Mouse (Mus musculus) liver, embryonic 11.5 days (tissue): ENCODE data around the gene Col6a6. TPM values are rescaled to one million over a fixed set of nuclear protein-coding genes. Genes with fewer than 3 reads are reported as not detected.
"Not testable (repeated sequence)": the region's sequence is repeated elsewhere in the genome, so short reads cannot be mapped to it uniquely, and the experiment has no call there.

Experiments used
- ATAC-seq: fragments of 200-750 bp; cut with Nextera tagmentation; replicated peaks from 2 replicates; pipeline ENCODE4 v1.8.0; 2017; ENCODE audit warnings: moderate number of reproducible peaks, mild to moderate bottlenecking, moderate TSS enrichment, moderate library complexity; ENCODE audit not compliant: low FRiP score
- DNase-seq: peaks from one replicate; pipeline ENCODE4 v3.0.0-alpha.2; 2017; ENCODE audit warnings: low spot score
- H3K27ac ChIP-seq: fragments of 300-500 bp; sonication (generic); 2 replicates; pipeline ENCODE4 v1.5.1; 2014; ENCODE audit warnings: mild to moderate bottlenecking, low read depth, low read length, control low read depth
- H3K27me3 ChIP-seq: fragments of 300-500 bp; sonication (generic); replicated peaks from 2 replicates; pipeline ENCODE4 v1.6.1; 2014; ENCODE audit warnings: low read length, mixed read lengths; ENCODE audit not compliant: control insufficient read depth, insufficient read depth
- H3K36me3 ChIP-seq: fragments of 300-500 bp; sonication (generic); 2 replicates; pipeline ENCODE4 v1.6.1; 2014; ENCODE audit warnings: mild to moderate bottlenecking, low read length, moderate library complexity, mixed read lengths; ENCODE audit not compliant: control insufficient read depth, insufficient read depth
- H3K4me1 ChIP-seq: fragments of 300-500 bp; sonication (generic); replicated peaks from 2 replicates; pipeline ENCODE4 v1.6.1; 2014; ENCODE audit warnings: low read length, mixed read lengths; ENCODE audit not compliant: control insufficient read depth, insufficient read depth
- H3K4me2 ChIP-seq: fragments of 300-500 bp; sonication (generic); 2 replicates; pipeline ENCODE4 v1.6.1; 2014; ENCODE audit warnings: mild to moderate bottlenecking, control low read depth, moderate library complexity
- H3K4me3 ChIP-seq: fragments of 300-500 bp; sonication (generic); 2 replicates; pipeline ENCODE4 v1.5.1; 2014; ENCODE audit warnings: low read depth, low read length, control low read depth
- H3K9ac ChIP-seq: fragments of 300-500 bp; sonication (generic); 2 replicates; pipeline ENCODE4 v1.6.1; 2014; ENCODE audit warnings: low read depth, low read length, control low read depth
- H3K9me3 ChIP-seq: fragments of 300-500 bp; sonication (generic); 2 replicates; pipeline ENCODE4 v1.6.1; 2016; ENCODE audit warnings: low read length, inconsistent platforms, mixed read lengths; ENCODE audit not compliant: control insufficient read depth
- WGBS: fragments of 180-500 bp; shearing (Covaris S2); extraction: QIAGEN DNeasy Blood & Tissue Kit; methylation state at CpG from one replicate; pipeline ENCODE4 v1.1.7; 2014; 5-methylcytosine and 5-hydroxymethylcytosine counted together
- polyA plus RNA-seq: library from polyadenylated mRNA; unstranded; fragments of >200 nt; fragmentation: Nextera tagmentation; extraction: Ambion mirVana; gene quantifications from 2 replicates; pipeline ENCODE4 v1.2.1, GENCODE M21; 2014

Gene Col6a6
- polyA plus RNA-seq, 1 experiment from 2014 or later, result 0.21 TPM

DNA sequence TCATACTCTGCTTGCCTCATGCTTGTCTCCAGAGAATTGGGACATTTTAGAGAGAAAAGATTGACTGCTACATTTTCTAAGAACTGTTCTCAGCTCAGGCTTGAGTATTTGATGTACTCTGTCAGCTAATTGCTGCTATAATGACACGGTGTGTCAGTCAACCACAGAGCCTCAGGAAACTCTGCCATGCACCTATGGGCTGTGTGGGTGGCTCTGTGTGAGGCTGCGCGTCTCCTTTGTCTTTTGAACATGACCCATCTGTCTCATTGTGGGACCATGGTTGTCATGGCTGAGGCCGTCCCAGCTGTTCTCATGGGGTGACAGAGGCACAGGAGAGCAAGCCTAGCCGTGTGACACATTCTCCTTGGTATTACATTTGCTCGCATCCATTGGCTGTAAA lies 168.1 kb downstream of the Col6a6 start:
- Histone ChIP-seq H3K4me2 (no peak overlapping the region), H3K9ac (no peak overlapping the region), H3K27me3 (no peaks in the 10 kb centered on the region), H3K4me3 (no peak overlapping the region), H3K9me3 (no peaks in the 10 kb centered on the region), H3K4me1 (no peaks in the 10 kb centered on the region), H3K36me3 (peaks cover 6% of the 10 kb centered on the region; the same call in 1 of the 2 replicates), H3K27ac (no peak overlapping the region)
- ATAC-seq, result no peak
- WGBS, result 89% methylated on average over 6 of the region's 6 CpGs
- no peak for DNase-seq

DNA sequence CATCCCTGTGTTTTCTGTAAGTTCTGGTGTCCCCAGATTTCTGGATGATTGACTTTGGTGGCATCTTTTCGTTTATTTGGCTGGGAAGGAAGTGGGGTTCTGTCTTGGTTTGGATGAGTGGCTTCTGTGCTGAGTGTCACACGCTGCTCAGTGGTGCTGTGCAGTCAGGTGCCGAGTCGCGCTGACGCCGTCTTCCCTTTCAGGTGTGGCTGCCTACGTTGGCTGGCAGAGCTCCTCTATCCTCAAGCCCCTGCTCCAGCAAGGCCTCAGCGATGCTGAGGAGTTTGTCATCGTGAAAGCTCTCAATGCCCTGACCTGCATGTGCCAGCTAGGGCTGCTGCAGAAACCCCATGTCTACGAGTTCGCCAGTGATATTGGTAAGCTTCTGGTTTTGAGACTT lies 169.7 kb downstream of the Col6a6 start:
- 88% methylated on average over 12 of the region's 12 CpGs for WGBS
- DNase-seq (no peak), ATAC-seq (no peak)
- no peaks in the 10 kb centered on the region for H3K27me3 ChIP-seq
- no peaks in the 10 kb centered on the region for H3K9me3 ChIP-seq
- no peak overlapping the region for H3K4me2 ChIP-seq
- no peak overlapping the region for H3K27ac ChIP-seq
- H3K36me3 ChIP-seq, result peaks cover 8% of the 10 kb centered on the region; the same call in 1 of the 2 replicates
- no peak overlapping the region for H3K4me3 ChIP-seq
- no peak overlapping the region for H3K9ac ChIP-seq
- H3K4me1 ChIP-seq, result no peaks in the 10 kb centered on the region

DNA sequence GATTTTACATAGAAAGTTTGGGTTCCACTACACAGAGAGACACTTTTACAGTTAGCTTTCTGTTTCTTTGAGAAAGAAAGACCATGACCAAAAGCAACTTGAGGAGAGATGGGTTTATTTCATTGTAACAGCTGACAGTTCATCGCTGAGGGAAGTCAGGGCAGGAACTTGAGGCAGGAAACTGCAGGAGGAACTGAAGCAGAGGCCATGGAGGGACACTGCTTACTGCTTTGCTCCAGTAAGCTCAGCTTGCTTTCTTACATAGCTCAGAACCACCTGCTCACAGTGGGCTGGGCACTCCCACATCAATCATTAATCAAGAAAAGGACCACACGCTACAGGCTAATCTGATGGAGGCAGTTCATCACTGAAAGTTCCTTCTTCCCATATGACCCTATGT lies 171.8 kb downstream of the Col6a6 start:
- no peak overlapping the region for H3K27ac ChIP-seq
- H3K4me1 ChIP-seq, result no peaks in the 10 kb centered on the region
- no peak overlapping the region for H3K4me2 ChIP-seq
- ATAC-seq, result no peak
- no peaks in the 10 kb centered on the region for H3K9me3 ChIP-seq
- H3K9ac ChIP-seq, result no peak overlapping the region
- H3K4me3 ChIP-seq, result no peak overlapping the region
- 61% methylated on average over 2 of the region's 2 CpGs for WGBS
- H3K27me3 ChIP-seq, result no peaks in the 10 kb centered on the region
- H3K36me3 ChIP-seq, result peaks cover 7% of the 10 kb centered on the region; the same call in 1 of the 2 replicates
- DNase-seq, result no peak

DNA sequence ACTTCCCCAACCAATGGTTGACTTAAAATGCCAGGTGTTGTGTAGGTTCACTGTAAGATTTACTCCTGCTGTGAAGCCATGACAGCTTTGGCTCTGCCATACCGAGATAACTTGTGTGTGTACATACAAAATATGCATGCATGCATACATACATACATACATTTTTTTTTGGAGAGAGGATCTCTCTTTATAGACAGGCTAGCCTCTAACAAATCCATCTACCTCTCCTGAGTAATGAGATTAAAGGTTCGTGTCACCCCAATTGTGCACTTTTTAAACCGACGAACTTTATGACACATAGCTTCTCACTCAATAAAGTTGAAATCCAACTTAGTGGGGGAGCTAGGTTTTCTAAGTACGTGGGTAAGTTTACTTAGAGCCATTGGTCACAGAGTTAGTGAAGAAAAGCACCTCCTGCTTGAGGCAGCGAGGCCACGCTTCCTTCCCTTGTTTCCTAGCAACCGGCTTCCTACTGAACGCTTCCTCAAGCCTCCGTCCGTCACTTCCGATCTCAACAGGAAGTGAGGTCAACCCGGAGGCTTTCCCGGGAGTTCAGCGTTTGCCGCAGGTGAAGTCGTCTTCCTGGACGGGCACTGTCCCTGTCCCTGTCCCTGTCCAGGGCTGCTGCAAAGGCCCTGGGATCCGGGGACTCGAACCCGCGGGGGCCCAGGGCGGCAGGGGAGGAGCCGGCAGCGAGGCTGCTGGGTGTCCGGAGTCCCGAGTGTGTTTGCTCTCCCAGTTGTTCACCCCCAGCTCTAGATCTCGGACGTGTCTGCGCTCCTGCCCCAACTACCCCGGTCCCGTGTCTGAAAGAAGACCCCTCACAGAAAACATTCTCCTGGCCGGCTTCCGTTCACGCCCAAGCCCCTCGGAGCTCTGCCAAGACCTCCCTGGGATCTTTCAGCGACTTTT lies 185.2 kb downstream of the Col6a6 start, which contains the start of gene Pik3r4:
Gene Pik3r4, plus strand, starts transcription at position 519 of the 912 bp plus-strand sequence.
- H3K36me3 ChIP-seq, result peaks cover 3% of the 10 kb centered on the region; the same call in 1 of the 2 replicates
- no peaks in the 10 kb centered on the region for H3K9me3 ChIP-seq
- ATAC-seq (peak; percentile 89), DNase-seq (peak; percentile 75)
- H3K27ac ChIP-seq, result no peak within 1 kb of the TSS
- H3K4me2 ChIP-seq, result peak within 1 kb of the TSS; percentile 78
- peak within 1 kb of the TSS; percentile 73 for H3K9ac ChIP-seq
- 6% methylated on average over 37 of the region's 37 CpGs for WGBS
- H3K27me3 ChIP-seq, result no peaks in the 10 kb centered on the region
- peak within 1 kb of the TSS; percentile 73 for H3K4me3 ChIP-seq
- H3K4me1 ChIP-seq, result 0 out of 2 replicates have a peak, but pooled peaks cover 3% of the 10 kb centered on the region

DNA sequence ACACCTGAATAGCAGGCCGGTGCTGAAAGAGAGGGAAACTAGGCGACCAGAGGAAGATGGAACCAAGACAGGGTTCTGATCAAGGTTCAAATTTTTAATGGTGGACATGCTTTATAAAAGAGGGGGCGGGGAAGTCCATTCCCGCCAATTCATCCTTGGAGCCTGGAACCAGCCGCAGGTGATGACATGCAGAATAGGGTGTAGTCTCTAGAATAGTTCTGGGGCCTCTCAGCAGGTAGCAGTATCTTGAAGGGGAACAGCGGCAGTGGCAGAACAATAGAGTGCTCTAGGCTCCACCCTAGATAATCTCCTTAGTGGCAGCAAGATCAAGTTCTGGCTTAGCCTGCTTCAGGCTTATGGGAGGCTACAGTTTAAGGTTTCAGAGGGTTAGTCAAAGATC lies 186.6 kb downstream of the Col6a6 start:
- not testable (repeated sequence) for H3K4me1 ChIP-seq, DNase-seq, H3K4me2 ChIP-seq, H3K36me3 ChIP-seq, H3K4me3 ChIP-seq, H3K27ac ChIP-seq, ATAC-seq, H3K27me3 ChIP-seq, H3K9ac ChIP-seq, H3K9me3 ChIP-seq
- 81% methylated on average over 6 of the region's 6 CpGs for WGBS

Other genes with a start within 250 kb of the Col6a6 start
- gene Pik3r4, start 185.2 kb downstream of the Col6a6 start, polyA plus RNA-seq, result 19.5 TPM in 2 replicates
- 0.08 TPM in 1 of 2 replicates, not detected in the other for gene Col6a5, start 132.5 kb upstream of the Col6a6 start, polyA plus RNA-seq